Mouse (Mus musculus) liver, embryonic 16.5 days (tissue): Measurements from ENCODE around the gene Rapgef1. TPM values are rescaled to one million over a fixed set of nuclear protein-coding genes. Genes with fewer than 3 reads are reported as not detected.

Experiments
- ATAC-seq: fragments of 200-750 bp; cut with Nextera tagmentation; 2 replicates; pipeline ENCODE4 v1.8.0; 2017; ENCODE audit warnings: low read depth, mild to moderate bottlenecking, moderate number of reproducible peaks, moderate library complexity
- H3K27ac ChIP-seq: fragments of 300-500 bp; sonication (generic); 2 replicates; pipeline ENCODE4 v1.5.1; 2014; ENCODE audit warnings: mild to moderate bottlenecking, low read length
- H3K27me3 ChIP-seq: fragments of 300-500 bp; sonication (generic); 2 replicates; pipeline ENCODE4 v1.6.1; 2014; ENCODE audit warnings: low read depth, low read length, mixed read lengths; ENCODE audit not compliant: control insufficient read depth, insufficient read depth
- H3K36me3 ChIP-seq: fragments of 300-500 bp; sonication (generic); 2 replicates; pipeline ENCODE4 v1.6.1; 2014; ENCODE audit warnings: mild to moderate bottlenecking; ENCODE audit not compliant: control insufficient read depth, insufficient read depth
- H3K4me1 ChIP-seq: fragments of 300-500 bp; sonication (generic); 2 replicates; pipeline ENCODE4 v1.6.1; 2014; ENCODE audit warnings: low read depth, low read length, mixed read lengths; ENCODE audit not compliant: control insufficient read depth
- H3K4me2 ChIP-seq: fragments of 300-500 bp; sonication (generic); 2 replicates; pipeline ENCODE4 v1.6.1; 2014; ENCODE audit warnings: low read depth, low read length, mixed read lengths
- H3K4me3 ChIP-seq: fragments of 300-500 bp; sonication (generic); 2 replicates; pipeline ENCODE4 v1.5.1; 2014; ENCODE audit warnings: low read depth, mild to moderate bottlenecking, low read length
- H3K9ac ChIP-seq: fragments of 300-500 bp; sonication (generic); 2 replicates; pipeline ENCODE4 v1.6.1; 2014; ENCODE audit warnings: low read depth, low read length
- H3K9me3 ChIP-seq: fragments of 300-500 bp; sonication (generic); replicated peaks from 2 replicates; pipeline ENCODE4 v1.6.1; 2016; ENCODE audit warnings: low read length; ENCODE audit not compliant: control insufficient read depth
- WGBS: fragments of 180-500 bp; shearing (Covaris S2); extraction: QIAGEN DNeasy Blood & Tissue Kit; methylation state at CpG from one replicate; pipeline ENCODE4 v1.1.7; 2014; ENCODE audit not compliant: insufficient replicate concordance; 5-methylcytosine and 5-hydroxymethylcytosine counted together
- polyA plus RNA-seq: library from polyadenylated mRNA; unstranded; fragments of >200 nt; fragmentation: Nextera tagmentation; extraction: Ambion mirVana; gene quantifications from 2 replicates; pipeline ENCODE4 v1.2.1, GENCODE M21; 2015

The Rapgef1 gene
- polyA plus RNA-seq, 1 experiment from 2014 or later, result 4.7 TPM

DNA sequence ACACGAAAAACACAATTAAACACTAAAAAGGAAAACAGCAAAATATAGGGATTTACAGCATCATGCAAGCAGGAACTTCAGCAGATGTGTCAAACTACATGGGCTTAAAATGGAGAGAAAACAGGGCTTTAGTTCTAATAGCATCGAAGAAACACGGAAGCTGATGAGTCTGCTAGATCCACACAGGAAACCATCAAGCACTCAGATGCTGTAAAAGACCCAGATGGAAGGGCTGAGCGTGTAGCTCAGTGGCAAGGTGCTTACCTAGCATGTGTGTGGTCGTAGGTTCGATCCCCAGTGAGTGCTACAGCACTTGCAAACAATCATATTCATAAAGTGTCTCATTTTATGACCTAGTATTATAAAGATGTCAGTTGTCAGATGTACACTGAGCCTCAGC lies 121.7 kb downstream of the Rapgef1 start:
- ATAC-seq, result no peak

DNA sequence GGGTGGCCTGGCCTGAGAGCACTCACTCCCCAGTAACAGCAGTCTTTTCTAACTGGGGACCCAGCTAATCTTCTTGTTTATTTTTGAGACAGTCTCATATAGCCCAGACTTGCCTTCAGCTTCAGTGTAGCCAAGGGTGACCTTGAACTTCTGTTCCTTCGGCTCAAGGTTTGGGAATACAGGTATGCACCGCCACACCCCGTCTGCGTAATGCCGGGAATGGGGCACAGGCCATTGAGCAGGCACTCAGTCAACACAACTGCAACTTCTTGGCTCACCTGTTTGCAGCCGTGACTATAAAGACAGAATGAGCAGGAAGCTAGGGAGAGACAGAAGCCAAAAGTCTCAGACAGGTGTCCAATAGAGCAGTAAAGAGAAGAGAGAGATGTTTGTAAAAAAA lies 124.7 kb downstream of the Rapgef1 start:
- no peaks in the 10 kb centered on the region for H3K36me3 ChIP-seq
- no peak for ATAC-seq
- H3K4me1 ChIP-seq, result peaks cover 1% of the 10 kb centered on the region
- 76% methylated on average over 6 of the region's 6 CpGs for WGBS
- no peak overlapping the region for H3K4me3 ChIP-seq
- H3K27ac ChIP-seq, result no peak overlapping the region
- H3K9me3 ChIP-seq, result no peaks in the 10 kb centered on the region
- no peak overlapping the region for H3K9ac ChIP-seq
- H3K4me2 ChIP-seq, result no peak overlapping the region
- H3K27me3 ChIP-seq, result peaks cover 30% of the 10 kb centered on the region

More for the DNA sequence above, 121.7 kb downstream of the Rapgef1 start:
- peaks cover 5% of the 10 kb centered on the region for H3K27me3 ChIP-seq
- H3K4me3 ChIP-seq, result no peak overlapping the region
- no peak overlapping the region for H3K27ac ChIP-seq
- 70% methylated on average over 6 of the region's 6 CpGs for WGBS
- no peak overlapping the region for H3K4me2 ChIP-seq
- no peak overlapping the region for H3K9ac ChIP-seq
- H3K4me1 ChIP-seq, result peaks cover 6% of the 10 kb centered on the region
- H3K9me3 ChIP-seq, result no peaks in the 10 kb centered on the region
- no peaks in the 10 kb centered on the region for H3K36me3 ChIP-seq

DNA sequence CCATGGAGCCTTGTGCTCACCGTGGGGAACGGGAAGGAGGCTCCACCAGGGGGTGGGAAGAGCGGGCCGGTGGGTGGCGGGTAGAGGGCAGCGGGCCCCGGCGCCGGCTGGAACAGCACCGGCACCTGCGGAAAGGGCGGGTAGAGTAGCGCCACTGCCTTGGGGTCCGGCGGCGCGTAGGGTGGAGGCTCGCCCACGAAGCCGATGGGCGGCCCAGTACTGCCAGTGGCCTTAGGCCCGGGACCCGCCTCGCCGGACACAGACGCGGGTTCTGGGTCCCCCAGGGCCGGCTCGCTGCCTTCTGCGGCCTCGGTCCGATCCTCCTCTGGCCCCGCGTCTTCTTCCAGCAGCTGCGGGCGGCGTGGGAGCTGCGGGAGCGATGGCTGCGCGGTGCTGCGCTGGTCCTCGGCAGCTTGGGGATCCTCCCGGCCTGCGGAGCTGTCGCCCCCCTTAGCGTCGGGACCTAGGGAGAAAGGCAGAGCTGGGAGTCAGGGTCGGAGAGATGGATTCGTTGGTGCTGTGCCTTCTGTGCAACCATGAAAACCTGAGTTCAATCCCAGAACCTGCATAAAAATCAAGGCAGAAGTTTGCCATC lies 127.8 kb downstream of the Rapgef1 start:
- Histone ChIP-seq H3K9ac (no peak overlapping the region), H3K36me3 (no peaks in the 10 kb centered on the region), H3K4me3 (no peak overlapping the region), H3K4me1 (no peaks in the 10 kb centered on the region), H3K27me3 (peaks cover 52% of the 10 kb centered on the region), H3K9me3 (no peaks in the 10 kb centered on the region), H3K27ac (no peak overlapping the region), H3K4me2 (no peak overlapping the region)
- WGBS, result 12% methylated on average over 50 of the region's 50 CpGs
- ATAC-seq, result no peak

GRCm38 (mm10) chr2:29747852-29748251 lies 128.3 kb downstream of the Rapgef1 start:
- H3K4me3 ChIP-seq, result no peak overlapping the region
- H3K9me3 ChIP-seq, result no peaks in the 10 kb centered on the region
- no peaks in the 10 kb centered on the region for H3K4me1 ChIP-seq
- H3K36me3 ChIP-seq, result no peaks in the 10 kb centered on the region
- H3K27me3 ChIP-seq, result peaks cover 57% of the 10 kb centered on the region
- no peak for ATAC-seq
- no peak overlapping the region for H3K9ac ChIP-seq
- no peak overlapping the region for H3K27ac ChIP-seq
- WGBS, result 56% methylated on average over 5 of the region's 5 CpGs
- H3K4me2 ChIP-seq, result no peak overlapping the region

DNA sequence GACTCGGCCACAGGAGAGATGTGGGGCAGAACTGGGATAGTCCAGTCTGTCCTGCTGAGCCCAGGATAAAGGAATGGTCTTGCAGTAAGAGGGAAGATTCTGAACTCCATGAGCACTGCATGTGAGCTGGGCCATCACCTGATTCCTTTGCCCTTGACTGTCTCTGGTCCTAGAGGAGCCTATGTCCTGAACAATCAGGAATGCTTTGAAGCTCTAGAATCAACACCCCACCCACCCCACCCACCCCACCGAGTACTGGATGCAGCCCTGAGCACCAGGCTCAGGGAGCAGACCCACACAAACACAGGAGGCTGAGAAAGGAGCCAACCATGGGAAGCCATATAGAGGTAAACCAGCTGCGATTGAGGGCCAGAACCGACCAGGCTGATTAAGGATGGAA lies 129.0 kb downstream of the Rapgef1 start:
- Histone ChIP-seq H3K27ac (no peak overlapping the region), H3K4me1 (no peaks in the 10 kb centered on the region), H3K36me3 (no peaks in the 10 kb centered on the region), H3K9me3 (no peaks in the 10 kb centered on the region), H3K27me3 (peaks cover 61% of the 10 kb centered on the region), H3K9ac (no peak overlapping the region), H3K4me3 (no peak overlapping the region), H3K4me2 (no peak overlapping the region)
- 48% methylated on average over 4 of the region's 4 CpGs for WGBS
- no peak for ATAC-seq

GRCm38 (mm10) chr2:29751497-29751896 lies 132.0 kb downstream of the Rapgef1 start, which contains the start of gene Gm13420:
Gene Gm13420, minus strand, starts transcription at chr2:29751685.
- Histone ChIP-seq H3K27me3 (peaks cover 53% of the 10 kb centered on the region), H3K4me3 (peak within 1 kb of the TSS; percentile 38), H3K9me3 (no peaks in the 10 kb centered on the region), H3K36me3 (no peaks in the 10 kb centered on the region), H3K27ac (no peak within 1 kb of the TSS), H3K4me1 (no peaks in the 10 kb centered on the region), H3K4me2 (peak within 1 kb of the TSS; percentile 50), H3K9ac (no peak within 1 kb of the TSS)
- peak; percentile 78 for ATAC-seq
- 10% methylated on average over 28 of the region's 28 CpGs for WGBS

DNA sequence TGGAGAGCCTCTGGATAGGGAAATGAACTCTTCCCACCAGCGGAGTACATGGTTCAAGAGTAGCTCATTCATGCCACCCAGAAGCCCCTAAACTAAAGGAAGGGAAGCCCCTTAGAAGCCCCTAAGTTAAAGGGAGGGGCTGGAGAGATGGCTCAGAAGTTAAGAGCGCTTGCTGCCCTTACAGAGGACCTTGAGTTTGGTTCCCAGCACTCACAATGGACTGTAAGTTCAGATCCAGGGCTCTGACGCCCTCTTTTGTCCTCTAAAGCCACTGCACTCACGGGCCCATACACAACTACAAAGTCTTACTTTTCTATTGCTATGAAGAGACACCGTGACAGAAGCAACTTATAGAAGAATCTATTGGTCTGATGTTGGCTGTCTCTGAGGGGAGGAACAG lies 132.9 kb downstream of the Rapgef1 start:
- no peak for ATAC-seq
- Histone ChIP-seq H3K27me3 (peaks cover 44% of the 10 kb centered on the region), H3K9ac (no peak overlapping the region), H3K4me1 (no peaks in the 10 kb centered on the region), H3K36me3 (no peaks in the 10 kb centered on the region), H3K4me3 (no peak overlapping the region), H3K9me3 (no peaks in the 10 kb centered on the region), H3K27ac (no peak overlapping the region), H3K4me2 (no peak overlapping the region)
- WGBS, result 69% methylated on average over 5 of the region's 5 CpGs

GRCm38 (mm10) chr2:29755693-29756092 lies 136.2 kb downstream of the Rapgef1 start:
- H3K9ac ChIP-seq, result no peak overlapping the region
- no peaks in the 10 kb centered on the region for H3K4me1 ChIP-seq
- H3K4me3 ChIP-seq, result no peak overlapping the region
- ATAC-seq, result no peak
- peaks cover 25% of the 10 kb centered on the region for H3K27me3 ChIP-seq
- no peaks in the 10 kb centered on the region for H3K36me3 ChIP-seq
- H3K27ac ChIP-seq, result no peak overlapping the region
- H3K4me2 ChIP-seq, result no peak overlapping the region
- H3K9me3 ChIP-seq, result no peaks in the 10 kb centered on the region

GRCm38 (mm10) chr2:29764831-29765230 lies 145.3 kb downstream of the Rapgef1 start:
- no peaks in the 10 kb centered on the region for H3K9me3 ChIP-seq
- no peaks in the 10 kb centered on the region; the same call in 1 of the 2 replicates for H3K27me3 ChIP-seq
- no peak overlapping the region for H3K4me2 ChIP-seq
- no peak overlapping the region for H3K27ac ChIP-seq
- peak; percentile 30; the same call in 1 of the 2 replicates for ATAC-seq
- H3K4me1 ChIP-seq, result no peaks in the 10 kb centered on the region
- no peak overlapping the region for H3K4me3 ChIP-seq
- WGBS, result 0% methylated on average over 1 of the region's 1 CpGs
- no peaks in the 10 kb centered on the region for H3K36me3 ChIP-seq
- no peak overlapping the region for H3K9ac ChIP-seq
